Mouse (Mus musculus): ENCODE results near the gene Abca13. TPM values are rescaled to one million over a fixed set of nuclear protein-coding genes. Genes with fewer than 3 reads are reported as not detected.
"Not testable (repeated sequence)": the region's sequence is repeated elsewhere in the genome, so short reads cannot be mapped to it uniquely, and the experiment has no call there.

Abca13 gene
- total and polyA plus RNA-seq, 3 experiments = 0.22 TPM; not detected in 2

DNA sequence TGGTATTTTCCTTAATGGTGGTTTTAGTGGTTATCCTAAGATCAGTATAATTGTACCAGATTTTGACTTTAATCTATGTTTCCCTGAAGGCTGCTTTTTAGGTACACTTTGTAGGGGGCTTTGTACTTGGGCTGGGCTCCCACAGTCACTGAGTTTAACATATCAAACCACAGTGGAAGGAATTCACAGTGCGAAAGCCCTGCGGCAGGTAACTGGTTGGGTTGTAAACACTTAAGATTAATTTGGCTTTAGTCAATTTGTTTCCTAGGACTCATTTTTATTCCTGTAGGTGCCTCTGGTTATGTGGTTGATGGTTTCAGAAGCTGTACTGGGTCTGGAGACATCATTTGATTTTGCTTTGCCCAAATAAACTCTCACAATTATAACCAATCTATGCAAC lies 24.4 kb upstream of the Abca13 start:
- Histone ChIP-seq H3K27me3 (ENCODE audit: insufficient read depth, low read length) (no peaks in the 10 kb centered on the region), H3K4me3 (ENCODE audit: low read depth, low read length) (no peak overlapping the region), H3K36me3 (replicated peaks) (no peaks in the 10 kb centered on the region), H3K9me3 (replicated peaks) (no peaks in the 10 kb centered on the region), H3K4me1 (ENCODE audit: insufficient read depth, low read depth, low read length) (no peaks in the 10 kb centered on the region)
- DNase-seq (ENCODE audit: low spot score) = no peak
- no peak for ATAC-seq (ENCODE audit: extremely low read depth, insufficient number of reproducible peaks, low FRiP score, poor library complexity, severe bottlenecking)
- TF ChIP-seq POLR2AphosphoS5 (IDR thresholded peaks at IDR 0.05; ENCODE audit: insufficient replicate concordance, low read depth, low read length) = no peak
- no peak for TF ChIP-seq CTCF (IDR thresholded peaks at IDR 0.05; ENCODE audit: low read depth, low read length)
- TF ChIP-seq TAL1 (conservative IDR thresholded peaks at IDR 0.05; ENCODE audit: low read depth, low read length) = no peak

DNA sequence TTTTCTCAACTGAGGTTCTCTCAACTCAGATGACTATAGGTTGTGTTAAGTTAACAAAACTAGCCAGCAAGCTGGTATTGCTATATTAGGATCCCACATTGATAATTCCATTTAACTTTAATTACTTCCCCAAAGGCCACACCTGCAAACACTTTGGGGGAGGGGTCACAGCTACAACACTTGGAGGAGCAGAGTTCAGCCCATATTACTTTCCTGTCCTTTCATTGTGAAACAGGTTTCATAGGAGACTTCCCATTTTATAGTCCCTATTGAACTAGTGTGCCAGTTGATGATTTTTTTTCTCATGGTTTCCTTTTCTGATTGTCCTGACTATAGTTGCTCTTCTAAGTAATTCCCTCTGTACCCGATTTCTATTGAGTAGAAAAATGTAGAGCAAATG lies 10.3 kb upstream of the Abca13 start:
- peaks cover 4% of the 10 kb centered on the region; the same call in 1 of the 2 replicates for H3K27me3 ChIP-seq (ENCODE audit: insufficient read depth, low read length)
- H3K4me1 ChIP-seq (ENCODE audit: insufficient read depth, low read depth, low read length) = no peaks in the 10 kb centered on the region
- no peaks in the 10 kb centered on the region for H3K36me3 ChIP-seq (replicated peaks)
- no peak overlapping the region for H3K4me3 ChIP-seq (ENCODE audit: low read depth, low read length)
- TF ChIP-seq GATA1 (IDR thresholded peaks at IDR 0.05; ENCODE audit: borderline replicate concordance, low read length) = no peak
- no peak for TF ChIP-seq POLR2AphosphoS5 (IDR thresholded peaks at IDR 0.05; ENCODE audit: insufficient replicate concordance, low read depth, low read length)
- TF ChIP-seq GATA2 (IDR thresholded peaks at IDR 0.05; ENCODE audit: borderline replicate concordance, low read depth, low read length) = no peak
- TF ChIP-seq CTCF (IDR thresholded peaks at IDR 0.05; ENCODE audit: low read depth, low read length) = no peak
- no peak for DNase-seq (ENCODE audit: low spot score)
- no peaks in the 10 kb centered on the region for H3K9me3 ChIP-seq (replicated peaks)
- ATAC-seq (ENCODE audit: extremely low read depth, insufficient number of reproducible peaks, low FRiP score, poor library complexity, severe bottlenecking) = no peak

DNA sequence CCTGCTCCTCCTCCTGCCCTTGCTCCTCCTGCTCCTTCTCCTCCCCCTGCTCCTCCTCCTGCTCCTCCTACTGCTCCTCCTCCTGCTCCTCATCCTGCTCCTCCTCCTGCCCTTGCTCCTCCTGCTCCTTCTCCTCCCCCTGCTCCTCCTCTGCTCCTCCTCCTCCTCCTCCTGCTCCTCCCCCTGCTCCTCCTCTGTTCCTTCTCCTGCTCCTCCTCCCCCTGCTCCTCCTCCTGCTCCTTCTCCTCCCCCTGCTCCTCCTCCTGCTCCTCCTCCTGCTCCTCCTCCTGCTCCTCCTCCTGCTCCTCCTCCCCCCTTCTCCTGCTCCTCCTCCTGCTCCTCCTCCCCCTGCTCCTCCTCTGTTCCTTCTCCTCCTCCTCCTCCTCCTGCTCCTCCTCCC lies 2.3 kb upstream of the Abca13 start:
- not testable (repeated sequence) for H3K36me3 ChIP-seq (replicated peaks); DNase-seq (ENCODE audit: low spot score); H3K27me3 ChIP-seq (ENCODE audit: insufficient read depth, low read length); H3K4me1 ChIP-seq (ENCODE audit: insufficient read depth, low read depth, low read length); H3K9me3 ChIP-seq (replicated peaks); ATAC-seq (ENCODE audit: extremely low read depth, insufficient number of reproducible peaks, low FRiP score, poor library complexity, severe bottlenecking); H3K4me3 ChIP-seq (ENCODE audit: low read depth, low read length)

DNA sequence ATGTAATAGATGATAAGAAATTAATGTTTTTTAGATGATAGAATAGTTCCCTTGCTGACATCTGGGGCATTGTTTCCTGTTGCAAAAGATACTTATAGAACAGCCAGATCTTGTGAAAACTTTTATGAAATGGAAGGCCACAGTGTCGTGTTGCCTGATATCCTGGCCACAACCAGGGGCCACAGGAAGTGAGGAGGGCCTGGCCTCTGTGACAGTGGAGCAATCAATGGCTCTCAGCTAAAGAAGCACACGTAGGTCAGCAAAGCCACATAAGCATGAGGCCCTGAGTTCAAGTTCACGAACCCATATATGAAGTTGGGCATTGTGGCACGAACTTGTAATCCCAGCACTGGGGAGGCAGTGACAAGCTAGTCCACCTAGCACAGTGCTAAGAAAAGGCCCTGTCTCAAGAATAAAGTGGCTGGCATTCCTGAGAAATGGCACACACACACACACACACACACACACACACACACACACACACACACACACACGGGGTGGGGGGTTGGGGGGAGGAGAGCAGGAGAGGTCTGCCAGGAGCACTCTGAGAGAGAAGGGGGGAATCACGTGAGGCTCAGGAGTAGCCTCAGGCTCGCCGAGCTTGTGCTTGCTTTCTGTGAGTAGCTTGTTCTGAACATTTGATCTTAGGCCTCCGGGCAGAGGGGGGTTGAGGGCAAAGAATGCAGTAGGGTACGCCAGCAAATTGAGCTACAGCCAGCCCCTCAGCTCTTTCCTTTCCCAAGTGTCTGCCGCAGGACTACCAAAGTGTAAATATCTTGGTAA lies 779 bp upstream of the Abca13 start:
- Histone ChIP-seq H3K4me3 (ENCODE audit: low read depth, low read length) (no peak overlapping the region), H3K9me3 (replicated peaks) (peaks cover 3% of the 10 kb centered on the region; the same call in 1 of the 2 replicates), H3K36me3 (replicated peaks) (no peaks in the 10 kb centered on the region), H3K27me3 (ENCODE audit: insufficient read depth, low read length) (no peaks in the 10 kb centered on the region), H3K4me1 (ENCODE audit: insufficient read depth, low read depth, low read length) (no peaks in the 10 kb centered on the region)
- TF ChIP-seq GATA2 (IDR thresholded peaks at IDR 0.05; ENCODE audit: borderline replicate concordance, low read depth, low read length) (no peak), TAL1 (conservative IDR thresholded peaks at IDR 0.05; ENCODE audit: low read depth, low read length) (no peak), POLR2AphosphoS5 (IDR thresholded peaks at IDR 0.05; ENCODE audit: insufficient replicate concordance, low read depth, low read length) (no peak), CTCF (IDR thresholded peaks at IDR 0.05; ENCODE audit: low read depth, low read length) (no peak), GATA1 (IDR thresholded peaks at IDR 0.05; ENCODE audit: borderline replicate concordance, low read length) (no peak)
- DNase-seq (ENCODE audit: low spot score) = no peak
- ATAC-seq (ENCODE audit: extremely low read depth, insufficient number of reproducible peaks, low FRiP score, poor library complexity, severe bottlenecking) = no peak

DNA sequence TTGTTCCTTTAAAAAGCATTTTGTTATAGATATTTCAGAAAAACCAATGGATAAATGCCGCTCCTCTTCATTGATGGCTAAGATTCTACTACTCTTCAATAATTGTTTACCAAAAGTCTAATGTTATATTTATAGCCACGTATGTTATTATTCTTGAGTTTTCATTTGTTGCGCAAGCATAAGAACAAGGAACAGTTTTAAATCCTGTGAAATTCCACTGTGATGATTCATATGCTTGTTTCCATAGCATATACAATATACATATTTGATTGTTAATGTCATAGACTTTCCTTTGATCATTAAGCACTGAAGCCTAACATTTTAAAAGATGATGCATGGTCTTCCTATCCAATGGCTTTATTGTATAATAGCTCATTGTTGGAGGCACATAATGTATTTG lies 3.1 kb downstream of the Abca13 start:
- no peak for DNase-seq (ENCODE audit: low spot score)
- Histone ChIP-seq H3K9me3 (replicated peaks) (no peaks in the 10 kb centered on the region), H3K4me3 (ENCODE audit: low read depth, low read length) (no peak overlapping the region), H3K27me3 (ENCODE audit: insufficient read depth, low read length) (no peaks in the 10 kb centered on the region), H3K36me3 (replicated peaks) (no peaks in the 10 kb centered on the region), H3K4me1 (ENCODE audit: insufficient read depth, low read depth, low read length) (no peaks in the 10 kb centered on the region)
- TF ChIP-seq CTCF (IDR thresholded peaks at IDR 0.05; ENCODE audit: low read depth, low read length) (no peak), TAL1 (conservative IDR thresholded peaks at IDR 0.05; ENCODE audit: low read depth, low read length) (no peak), POLR2AphosphoS5 (IDR thresholded peaks at IDR 0.05; ENCODE audit: insufficient replicate concordance, low read depth, low read length) (no peak), GATA1 (IDR thresholded peaks at IDR 0.05; ENCODE audit: borderline replicate concordance, low read length) (no peak), GATA2 (IDR thresholded peaks at IDR 0.05; ENCODE audit: borderline replicate concordance, low read depth, low read length) (no peak)
- no peak for ATAC-seq (ENCODE audit: extremely low read depth, insufficient number of reproducible peaks, low FRiP score, poor library complexity, severe bottlenecking)

DNA sequence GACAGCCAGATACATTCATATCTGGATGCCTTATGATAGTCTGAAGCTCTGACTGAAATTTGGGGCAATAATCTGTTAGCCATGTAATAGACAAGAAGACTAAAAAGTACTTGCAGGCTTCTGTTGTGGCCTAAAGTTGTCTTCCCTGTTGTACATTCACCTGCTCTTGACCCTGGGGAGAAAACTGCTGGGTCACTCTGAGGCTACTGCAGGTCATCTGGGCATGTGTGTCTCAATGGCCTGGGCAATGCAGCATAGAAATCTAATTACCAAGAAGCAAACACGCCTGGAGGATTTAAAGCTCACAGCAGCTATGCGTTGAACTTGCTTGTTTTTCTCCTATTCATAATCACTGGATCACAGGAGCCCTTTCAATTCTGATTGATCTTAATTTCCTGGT lies 8.1 kb downstream of the Abca13 start:
- Histone ChIP-seq H3K36me3 (replicated peaks) (no peaks in the 10 kb centered on the region), H3K4me3 (ENCODE audit: low read depth, low read length) (no peak overlapping the region), H3K9me3 (replicated peaks) (no peaks in the 10 kb centered on the region), H3K4me1 (ENCODE audit: insufficient read depth, low read depth, low read length) (no peaks in the 10 kb centered on the region), H3K27me3 (ENCODE audit: insufficient read depth, low read length) (no peaks in the 10 kb centered on the region)
- DNase-seq (ENCODE audit: low spot score) = no peak
- TF ChIP-seq TAL1 (conservative IDR thresholded peaks at IDR 0.05; ENCODE audit: low read depth, low read length) (no peak), GATA2 (IDR thresholded peaks at IDR 0.05; ENCODE audit: borderline replicate concordance, low read depth, low read length) (no peak), POLR2AphosphoS5 (IDR thresholded peaks at IDR 0.05; ENCODE audit: insufficient replicate concordance, low read depth, low read length) (no peak), GATA1 (IDR thresholded peaks at IDR 0.05; ENCODE audit: borderline replicate concordance, low read length) (no peak), CTCF (IDR thresholded peaks at IDR 0.05; ENCODE audit: low read depth, low read length) (no peak)
- no peak for ATAC-seq (ENCODE audit: extremely low read depth, insufficient number of reproducible peaks, low FRiP score, poor library complexity, severe bottlenecking)

DNA sequence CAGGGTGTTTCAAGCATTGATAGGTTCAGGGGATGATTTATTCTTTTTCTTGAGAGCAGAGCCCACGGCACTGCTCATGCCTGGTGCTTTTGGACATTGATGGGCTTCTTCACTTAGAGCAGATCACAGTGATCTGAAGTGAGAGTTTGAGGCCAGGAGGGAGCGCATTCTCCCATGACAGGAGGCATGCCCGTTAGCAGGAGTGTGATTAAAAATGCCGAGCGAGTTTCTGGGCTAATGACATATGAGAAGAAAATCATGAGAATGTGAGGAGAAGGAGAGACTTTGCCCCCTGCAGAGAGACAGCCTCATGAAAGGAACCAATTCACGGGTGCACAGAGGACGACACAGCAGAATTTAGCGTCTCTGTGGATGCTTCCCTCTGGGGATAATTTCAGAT lies 19.0 kb downstream of the Abca13 start:
- H3K4me1 ChIP-seq (ENCODE audit: insufficient read depth, low read depth, low read length) = no peaks in the 10 kb centered on the region
- H3K36me3 ChIP-seq (replicated peaks) = no peaks in the 10 kb centered on the region
- no peaks in the 10 kb centered on the region for H3K9me3 ChIP-seq (replicated peaks)
- TF ChIP-seq GATA2 (IDR thresholded peaks at IDR 0.05; ENCODE audit: borderline replicate concordance, low read depth, low read length) (no peak), TAL1 (conservative IDR thresholded peaks at IDR 0.05; ENCODE audit: low read depth, low read length) (no peak), CTCF (IDR thresholded peaks at IDR 0.05; ENCODE audit: low read depth, low read length) (no peak), GATA1 (IDR thresholded peaks at IDR 0.05; ENCODE audit: borderline replicate concordance, low read length) (no peak), POLR2AphosphoS5 (IDR thresholded peaks at IDR 0.05; ENCODE audit: insufficient replicate concordance, low read depth, low read length) (no peak)
- H3K4me3 ChIP-seq (ENCODE audit: low read depth, low read length) = no peak overlapping the region
- ATAC-seq (ENCODE audit: extremely low read depth, insufficient number of reproducible peaks, low FRiP score, poor library complexity, severe bottlenecking) = no peak
- DNase-seq (ENCODE audit: low spot score) = no peak
- H3K27me3 ChIP-seq (ENCODE audit: insufficient read depth, low read length) = no peaks in the 10 kb centered on the region

Measured in G1E (cell line).